Mouse (Mus musculus) heart, embryonic 15.5 days (tissue): ENCODE results near the gene Map10. TPM values are rescaled to one million over a fixed set of nuclear protein-coding genes. Genes with fewer than 3 reads are reported as not detected.

ENCODE experiments used
- ATAC-seq: fragments of 200-750 bp; cut with Nextera tagmentation; replicated peaks from 2 replicates; pipeline ENCODE4 v1.8.0; 2017; ENCODE audit warnings: low read depth, moderate TSS enrichment; ENCODE audit not compliant: insufficient number of reproducible peaks, insufficient read depth, low FRiP score
- H3K27ac ChIP-seq: fragments of 300-500 bp; sonication (generic); 2 replicates; pipeline ENCODE4 v1.5.1; 2015; ENCODE audit warnings: mild to moderate bottlenecking, inconsistent platforms
- H3K27me3 ChIP-seq: fragments of 300-500 bp; sonication (generic); 2 replicates; pipeline ENCODE4 v1.6.1; 2015; ENCODE audit warnings: inconsistent platforms
- H3K36me3 ChIP-seq: fragments of 300-500 bp; sonication (generic); 2 replicates; pipeline ENCODE4 v1.6.1; 2015; ENCODE audit warnings: mild to moderate bottlenecking, inconsistent platforms
- H3K4me1 ChIP-seq: fragments of 300-500 bp; sonication (generic); replicated peaks from 2 replicates; pipeline ENCODE4 v1.6.1; 2015; ENCODE audit warnings: inconsistent platforms
- H3K4me2 ChIP-seq: fragments of 300-500 bp; sonication (generic); 2 replicates; pipeline ENCODE4 v1.6.1; 2015; ENCODE audit warnings: inconsistent platforms, mild to moderate bottlenecking, moderate library complexity
- H3K4me3 ChIP-seq: fragments of 300-500 bp; sonication (generic); 2 replicates; pipeline ENCODE4 v1.5.1; 2015; ENCODE audit warnings: mild to moderate bottlenecking, inconsistent platforms
- H3K9ac ChIP-seq: fragments of 300-500 bp; sonication (generic); 2 replicates; pipeline ENCODE4 v1.6.1; 2015; ENCODE audit warnings: mild to moderate bottlenecking, inconsistent platforms
- H3K9me3 ChIP-seq: fragments of 300-500 bp; sonication (generic); replicated peaks from 2 replicates; pipeline ENCODE4 v1.6.1; 2016; ENCODE audit warnings: inconsistent platforms
- WGBS: fragments of 180-500 bp; shearing (Covaris S2); methylation state at CpG from one replicate; pipeline ENCODE4 v1.1.7; 2015; ENCODE audit warnings: mixed read lengths; 5-methylcytosine and 5-hydroxymethylcytosine counted together
- polyA plus RNA-seq: library from polyadenylated mRNA; unstranded; fragments of >200 nt; fragmentation: Nextera tagmentation; extraction: Ambion mirVana; gene quantifications from 2 replicates; pipeline ENCODE4 v1.2.1, GENCODE M21; 2015

The Map10 gene
- polyA plus RNA-seq, 1 experiment from 2014 or later: 6.6 TPM

- Histone ChIP-seq H3K9ac (no peak overlapping the region; the same call in 1 of the 2 replicates), H3K4me3 (no peak overlapping the region), H3K4me2 (no peak overlapping the region), H3K4me1 (peaks cover 8% of the 10 kb centered on the region; the same call in 1 of the 2 replicates), H3K27me3 (no peaks in the 10 kb centered on the region), H3K27ac (no peak overlapping the region), H3K36me3 (no peaks in the 10 kb centered on the region), H3K9me3 (no peaks in the 10 kb centered on the region)
- 53% methylated on average over 5 of the region's 5 CpGs for WGBS
- no peak for ATAC-seq
These were observed 22.8 kb downstream of the Map10 start for GRCm38 (mm10) chr8:125692447-125692846.

- Histone ChIP-seq H3K4me1 (peaks cover 8% of the 10 kb centered on the region; the same call in 1 of the 2 replicates), H3K4me2 (no peak overlapping the region), H3K9me3 (no peaks in the 10 kb centered on the region), H3K9ac (no peak overlapping the region), H3K27ac (no peak overlapping the region), H3K36me3 (no peaks in the 10 kb centered on the region), H3K4me3 (no peak overlapping the region), H3K27me3 (no peaks in the 10 kb centered on the region)
- WGBS: 84% methylated on average over 3 of the region's 3 CpGs
- no peak for ATAC-seq
These were observed 23.6 kb downstream of the Map10 start for GRCm38 (mm10) chr8:125693197-125693596.

DNA sequence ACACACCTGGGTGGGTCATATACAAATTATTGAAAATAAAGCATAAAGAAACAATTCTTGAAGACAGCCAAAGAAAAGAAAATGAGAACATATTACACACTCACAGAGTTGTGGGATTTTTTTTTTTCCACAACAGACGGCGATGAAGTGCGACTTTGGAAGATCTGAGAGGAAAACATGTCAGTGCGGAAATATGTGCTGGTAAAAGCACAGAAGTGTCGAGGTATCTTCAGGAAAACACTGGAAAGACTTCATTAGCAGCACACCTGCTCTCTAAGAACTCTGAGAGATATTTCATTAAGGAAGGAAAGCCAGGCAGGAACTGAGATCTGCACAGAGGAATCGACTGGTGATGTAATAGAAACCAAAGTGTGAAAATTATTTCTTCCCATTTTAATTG is 26.3 kb downstream of the Map10 start:
- no peak overlapping the region for H3K9ac ChIP-seq
- H3K9me3 ChIP-seq: no peaks in the 10 kb centered on the region
- 0 out of 2 replicates have a peak, but pooled peaks cover 2% of the 10 kb centered on the region for H3K4me1 ChIP-seq
- 74% methylated on average over 6 of the region's 6 CpGs for WGBS
- H3K27ac ChIP-seq: no peak overlapping the region
- no peak overlapping the region for H3K4me3 ChIP-seq
- no peaks in the 10 kb centered on the region for H3K36me3 ChIP-seq
- no peak overlapping the region for H3K4me2 ChIP-seq
- no peaks in the 10 kb centered on the region for H3K27me3 ChIP-seq
- ATAC-seq: no peak

GRCm38 (mm10) chr8:125699391-125700025 is 29.9 kb downstream of the Map10 start:
- ATAC-seq: no peak
- H3K27ac ChIP-seq: no peak overlapping the region
- H3K4me1 ChIP-seq: no peaks in the 10 kb centered on the region
- WGBS: 84% methylated on average over 6 of the region's 6 CpGs
- no peak overlapping the region for H3K9ac ChIP-seq
- H3K9me3 ChIP-seq: no peaks in the 10 kb centered on the region
- H3K4me3 ChIP-seq: no peak overlapping the region
- no peaks in the 10 kb centered on the region for H3K27me3 ChIP-seq
- H3K4me2 ChIP-seq: no peak overlapping the region
- H3K36me3 ChIP-seq: no peaks in the 10 kb centered on the region

DNA sequence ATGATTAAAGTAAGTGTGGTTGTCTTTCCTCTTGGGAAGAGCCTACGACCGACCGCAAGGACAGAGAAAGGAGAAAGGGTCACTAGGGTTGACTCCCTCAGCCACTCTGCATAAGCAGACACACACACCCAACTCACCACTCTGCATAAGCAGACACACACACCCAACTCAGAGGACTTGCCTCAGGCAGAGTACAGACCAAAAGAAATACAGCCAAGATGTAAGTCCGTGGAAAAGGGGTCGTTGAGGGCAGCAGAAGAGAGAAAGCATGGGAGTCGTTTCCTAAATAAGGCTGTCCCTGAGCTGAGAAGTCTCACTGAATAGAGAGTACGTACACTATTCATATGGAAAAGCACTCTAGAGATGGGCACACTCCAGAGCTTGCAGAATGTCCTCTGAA is 30.8 kb downstream of the Map10 start:
- WGBS: 76% methylated on average over 7 of the region's 7 CpGs
- Histone ChIP-seq H3K4me2 (no peak overlapping the region), H3K36me3 (no peaks in the 10 kb centered on the region), H3K4me1 (no peaks in the 10 kb centered on the region), H3K27me3 (no peaks in the 10 kb centered on the region), H3K9ac (no peak overlapping the region), H3K4me3 (no peak overlapping the region), H3K27ac (no peak overlapping the region), H3K9me3 (no peaks in the 10 kb centered on the region)
- no peak for ATAC-seq

DNA sequence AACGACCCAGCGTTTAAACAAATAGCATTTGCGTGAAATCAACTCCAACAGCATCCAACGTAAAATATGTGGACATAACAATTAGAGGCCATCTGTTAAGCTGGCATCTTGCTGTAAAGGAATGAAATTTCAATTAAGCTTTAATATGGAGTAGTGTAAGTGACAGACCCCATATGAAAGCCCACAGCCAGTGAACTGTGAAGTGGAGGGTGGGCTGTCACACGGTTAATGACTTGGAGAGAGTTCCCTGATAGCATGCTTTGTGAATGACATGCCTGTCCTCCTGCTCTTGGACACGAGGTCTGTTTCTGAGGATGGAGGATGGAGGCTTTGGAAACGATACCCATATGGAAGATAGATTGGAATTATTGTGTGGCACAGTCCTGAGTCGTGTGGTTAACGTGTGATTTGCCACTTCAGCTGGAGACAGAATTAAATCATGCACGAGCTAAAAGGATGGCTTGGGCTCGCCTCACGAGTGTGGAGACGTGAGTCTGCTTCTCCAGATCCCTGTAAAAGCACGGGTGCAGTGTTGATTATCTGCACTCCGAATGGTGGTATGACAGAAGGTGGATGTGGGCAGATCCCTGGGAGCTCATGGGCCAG is 33.4 kb downstream of the Map10 start:
- Histone ChIP-seq H3K4me2 (no peak overlapping the region), H3K4me3 (no peak overlapping the region), H3K27ac (no peak overlapping the region), H3K27me3 (no peaks in the 10 kb centered on the region), H3K36me3 (no peaks in the 10 kb centered on the region), H3K9ac (no peak overlapping the region), H3K4me1 (0 out of 2 replicates have a peak, but pooled peaks cover 4% of the 10 kb centered on the region), H3K9me3 (no peaks in the 10 kb centered on the region)
- WGBS: 67% methylated on average over 15 of the region's 15 CpGs
- no peak for ATAC-seq

DNA sequence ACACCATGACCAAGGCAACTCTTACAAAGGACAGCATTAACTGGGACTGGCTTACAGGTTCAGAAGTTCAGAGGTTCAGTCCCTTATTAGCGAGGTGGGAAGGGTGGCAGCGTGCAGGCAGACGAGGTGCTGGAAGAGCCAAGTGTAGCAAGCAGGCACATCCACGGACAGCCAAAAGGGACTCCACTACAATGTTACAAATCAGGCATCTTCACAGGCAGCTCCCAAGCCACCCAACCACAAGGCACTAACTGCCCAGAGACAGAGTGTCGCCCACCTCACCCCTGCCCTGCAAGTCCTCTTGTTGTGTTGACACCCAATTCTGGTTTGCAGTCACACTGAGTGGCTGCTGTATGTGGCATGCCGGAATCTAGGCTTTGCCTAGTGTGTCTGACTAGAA is 34.8 kb downstream of the Map10 start:
- no peaks in the 10 kb centered on the region for H3K9me3 ChIP-seq
- no peak overlapping the region for H3K4me3 ChIP-seq
- H3K36me3 ChIP-seq: no peaks in the 10 kb centered on the region
- no peak overlapping the region for H3K9ac ChIP-seq
- no peak for ATAC-seq
- no peak overlapping the region for H3K4me2 ChIP-seq
- H3K27me3 ChIP-seq: no peaks in the 10 kb centered on the region
- WGBS: 86% methylated on average over 6 of the region's 6 CpGs
- no peak overlapping the region for H3K27ac ChIP-seq
- 0 out of 2 replicates have a peak, but pooled peaks cover 4% of the 10 kb centered on the region for H3K4me1 ChIP-seq

DNA sequence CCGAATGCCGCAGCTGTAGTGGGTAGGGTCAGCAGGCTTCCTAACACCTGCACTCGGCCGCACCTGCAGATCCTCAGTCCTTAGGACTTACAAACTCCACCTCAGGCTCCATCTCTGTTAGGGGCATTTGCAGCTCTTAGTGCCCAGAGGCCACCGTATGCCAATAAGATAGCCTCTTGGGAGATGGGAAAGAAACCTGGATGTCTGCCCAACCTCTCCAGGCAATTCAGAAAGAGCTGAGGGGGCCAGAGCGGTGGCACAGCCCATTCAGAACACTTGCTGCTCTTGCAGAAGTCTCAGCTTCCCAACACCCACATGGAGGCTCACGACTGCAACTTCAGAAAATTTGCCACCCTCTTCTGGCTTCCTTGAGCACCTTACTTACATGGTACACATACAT is 36.2 kb downstream of the Map10 start:
- H3K9me3 ChIP-seq: no peaks in the 10 kb centered on the region
- ATAC-seq: no peak
- no peak overlapping the region for H3K27ac ChIP-seq
- no peaks in the 10 kb centered on the region for H3K36me3 ChIP-seq
- 73% methylated on average over 7 of the region's 7 CpGs for WGBS
- H3K4me2 ChIP-seq: no peak overlapping the region
- H3K4me1 ChIP-seq: 0 out of 2 replicates have a peak, but pooled peaks cover 4% of the 10 kb centered on the region
- H3K9ac ChIP-seq: no peak overlapping the region
- no peaks in the 10 kb centered on the region for H3K27me3 ChIP-seq
- no peak overlapping the region for H3K4me3 ChIP-seq

GRCm38 (mm10) chr8:125709171-125709570 is 39.6 kb downstream of the Map10 start:
- H3K27me3 ChIP-seq: no peaks in the 10 kb centered on the region
- ATAC-seq: no peak
- WGBS: 84% methylated on average over 5 of the region's 5 CpGs
- no peak overlapping the region for H3K4me3 ChIP-seq
- 0 out of 2 replicates have a peak, but pooled peaks cover 4% of the 10 kb centered on the region for H3K4me1 ChIP-seq
- H3K4me2 ChIP-seq: no peak overlapping the region
- no peaks in the 10 kb centered on the region for H3K9me3 ChIP-seq
- no peak overlapping the region for H3K27ac ChIP-seq
- H3K9ac ChIP-seq: no peak overlapping the region
- no peaks in the 10 kb centered on the region for H3K36me3 ChIP-seq

- Histone ChIP-seq H3K36me3 (no peaks in the 10 kb centered on the region), H3K9ac (no peak overlapping the region), H3K4me3 (no peak overlapping the region), H3K27me3 (no peaks in the 10 kb centered on the region), H3K4me1 (peaks cover 3% of the 10 kb centered on the region; the same call in 1 of the 2 replicates), H3K27ac (no peak overlapping the region), H3K9me3 (no peaks in the 10 kb centered on the region), H3K4me2 (no peak overlapping the region)
- ATAC-seq: no peak
- 64% methylated on average over 5 of the region's 5 CpGs for WGBS
These were observed 41.9 kb downstream of the Map10 start for GRCm38 (mm10) chr8:125711514-125711913.

GRCm38 (mm10) chr8:125716211-125716610 is 46.6 kb downstream of the Map10 start:
- H3K4me3 ChIP-seq: no peak overlapping the region
- H3K27me3 ChIP-seq: no peaks in the 10 kb centered on the region
- H3K36me3 ChIP-seq: no peaks in the 10 kb centered on the region
- no peak overlapping the region for H3K9ac ChIP-seq
- peaks cover 12% of the 10 kb centered on the region; the same call in 1 of the 2 replicates for H3K4me1 ChIP-seq
- 42% methylated on average over 4 of the region's 4 CpGs for WGBS
- no peak overlapping the region for H3K27ac ChIP-seq
- ATAC-seq: no peak
- H3K9me3 ChIP-seq: no peaks in the 10 kb centered on the region
- H3K4me2 ChIP-seq: no peak overlapping the region

DNA sequence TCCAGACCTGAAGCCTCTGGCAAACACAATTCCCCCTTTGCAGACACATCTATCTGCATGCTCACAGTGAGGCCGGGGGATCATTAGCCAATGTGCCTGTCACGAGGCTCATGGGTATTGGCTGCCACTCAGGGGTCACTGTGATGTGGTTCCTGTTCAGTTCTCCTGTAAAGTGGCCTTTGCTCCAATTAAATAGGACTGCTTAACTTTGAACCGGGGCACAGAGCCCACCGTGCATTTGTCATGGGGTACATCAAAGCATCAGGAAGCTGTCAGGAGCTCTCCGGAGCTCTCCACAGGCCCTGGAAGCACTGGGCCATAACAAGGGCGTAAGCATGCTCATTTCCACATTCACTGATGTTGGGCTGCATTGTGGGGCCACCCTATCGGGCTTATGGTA is 47.0 kb downstream of the Map10 start:
- WGBS: 39% methylated on average over 7 of the region's 7 CpGs
- Histone ChIP-seq H3K9ac (no peak overlapping the region), H3K4me3 (no peak overlapping the region), H3K4me1 (peaks cover 12% of the 10 kb centered on the region; the same call in 1 of the 2 replicates), H3K36me3 (no peaks in the 10 kb centered on the region), H3K27ac (no peak overlapping the region), H3K27me3 (no peaks in the 10 kb centered on the region), H3K9me3 (no peaks in the 10 kb centered on the region), H3K4me2 (no peak overlapping the region)
- ATAC-seq: no peak
